Mouse (Mus musculus) stomach, postnatal 0 days (tissue): ENCODE results near the gene Slf2. TPM values are rescaled to one million over a fixed set of nuclear protein-coding genes. Genes with fewer than 3 reads are reported as not detected.
A peak's percentile ranks its signal among the peaks of the same experiment; 100 is the strongest.

ENCODE experiments used
- ATAC-seq: fragments of 200-750 bp; cut with Nextera tagmentation; 2 replicates; pipeline ENCODE4 v1.8.0; 2017; ENCODE audit not compliant: low FRiP score, low TSS enrichment
- DNase-seq: peaks from one replicate; pipeline ENCODE4 v3.0.0-alpha.2; 2016; ENCODE audit warnings: low spot score
- H3K27ac ChIP-seq: fragments of 300-500 bp; sonication (generic); replicated peaks from 2 replicates; pipeline ENCODE4 v1.5.1; 2014; ENCODE audit warnings: mild to moderate bottlenecking, control low read depth
- H3K27me3 ChIP-seq: fragments of 300-500 bp; sonication (generic); 2 replicates; pipeline ENCODE4 v1.6.1; 2014; ENCODE audit warnings: low read length; ENCODE audit not compliant: control insufficient read depth, insufficient read depth
- H3K36me3 ChIP-seq: fragments of 300-500 bp; sonication (generic); 2 replicates; pipeline ENCODE4 v1.6.1; 2014; ENCODE audit warnings: low read length, mixed read lengths; ENCODE audit not compliant: control insufficient read depth, insufficient read depth
- H3K4me1 ChIP-seq: fragments of 300-500 bp; sonication (generic); replicated peaks from 2 replicates; pipeline ENCODE4 v1.6.1; 2014; ENCODE audit warnings: antibody characterized with exemption; ENCODE audit not compliant: control insufficient read depth, insufficient read depth
- H3K4me2 ChIP-seq: fragments of 300-500 bp; sonication (generic); replicated peaks from 2 replicates; pipeline ENCODE4 v1.6.1; 2014; ENCODE audit warnings: low read depth, mild to moderate bottlenecking, control low read depth, moderate library complexity
- H3K4me3 ChIP-seq: fragments of 300-500 bp; sonication (generic); 2 replicates; pipeline ENCODE4 v1.5.1; 2014; ENCODE audit warnings: low read depth, low read length, control low read depth
- H3K9ac ChIP-seq: fragments of 300-500 bp; sonication (generic); 2 replicates; pipeline ENCODE4 v1.6.1; 2014; ENCODE audit warnings: mild to moderate bottlenecking, low read length, control low read depth, mixed read lengths
- H3K9me3 ChIP-seq: fragments of 300-500 bp; sonication (generic); 2 replicates; pipeline ENCODE4 v1.6.1; 2016; ENCODE audit warnings: low read length; ENCODE audit not compliant: control insufficient read depth
- CTCF ChIP-seq: IDR thresholded peaks from 2 replicates; pipeline ENCODE4 v1.5.1; 2016; ENCODE audit warnings: antibody characterized with exemption, low read depth, mild to moderate bottlenecking, moderate library complexity
- EP300 ChIP-seq: optimal IDR thresholded peaks from 2 replicates; pipeline ENCODE3; 2016; ENCODE audit warnings: antibody characterized with exemption
- WGBS: fragments of 180-500 bp; shearing (Covaris S2); extraction: QIAGEN DNeasy Blood & Tissue Kit; methylation state at CpG from one replicate; pipeline ENCODE4 v1.1.7; 2014; 5-methylcytosine and 5-hydroxymethylcytosine counted together
- polyA plus RNA-seq: library from polyadenylated mRNA; unstranded; fragments of >200 nt; fragmentation: Nextera tagmentation; extraction: Ambion mirVana; gene quantifications from 2 replicates; pipeline ENCODE4 v1.2.1, GENCODE M21; 2015

The Slf2 gene
- polyA plus RNA-seq, 1 experiment from 2014 or later: 9.3 TPM

GRCm38 (mm10) chr19:44933136-44933535 lies 2.2 kb downstream of the Slf2 start:
- no peak for DNase-seq
- Histone ChIP-seq H3K9ac (no peak overlapping the region), H3K36me3 (0 out of 2 replicates have a peak, but pooled peaks cover 4% of the 10 kb centered on the region), H3K4me3 (no peak overlapping the region), H3K9me3 (no peaks in the 10 kb centered on the region), H3K4me1 (peaks cover 2% of the 10 kb centered on the region; the same call in 1 of the 2 replicates), H3K27me3 (no peaks in the 10 kb centered on the region), H3K4me2 (no peak overlapping the region), H3K27ac (no peak overlapping the region)
- WGBS: 85% methylated on average over 1 of the region's 1 CpGs
- no peak for ATAC-seq
- TF ChIP-seq EP300 (no peak), CTCF (peak; percentile 34; the same call in 1 of the 2 replicates)

GRCm38 (mm10) chr19:44959633-44960032 lies 28.7 kb downstream of the Slf2 start:
- Histone ChIP-seq H3K9ac (no peak overlapping the region), H3K4me2 (no peak overlapping the region), H3K36me3 (peaks cover 37% of the 10 kb centered on the region), H3K27ac (no peak overlapping the region), H3K4me1 (no peaks in the 10 kb centered on the region), H3K27me3 (no peaks in the 10 kb centered on the region), H3K4me3 (no peak overlapping the region), H3K9me3 (no peaks in the 10 kb centered on the region)
- WGBS: 92% methylated on average over 2 of the region's 2 CpGs
- no peak for TF ChIP-seq EP300
- no peak for TF ChIP-seq CTCF
- DNase-seq: no peak
- no peak for ATAC-seq

- 90% methylated on average over 1 of the region's 1 CpGs for WGBS
- no peak for DNase-seq
Measured at GRCm38 (mm10) chr19:44965978-44966377, 35.0 kb downstream of the Slf2 start.

GRCm38 (mm10) chr19:44968329-44968728 lies 37.4 kb downstream of the Slf2 start:
- H3K4me2 ChIP-seq: no peak overlapping the region
- no peaks in the 10 kb centered on the region for H3K4me1 ChIP-seq
- no peak overlapping the region for H3K4me3 ChIP-seq
- ATAC-seq (no peak), DNase-seq (no peak)
- no peaks in the 10 kb centered on the region for H3K27me3 ChIP-seq
- H3K9ac ChIP-seq: no peak overlapping the region
- H3K36me3 ChIP-seq: peaks cover 21% of the 10 kb centered on the region
- TF ChIP-seq CTCF (no peak), EP300 (no peak)
- 81% methylated on average over 3 of the region's 3 CpGs for WGBS
- H3K9me3 ChIP-seq: no peaks in the 10 kb centered on the region
- no peak overlapping the region for H3K27ac ChIP-seq

More at GRCm38 (mm10) chr19:44965978-44966377, 35.0 kb downstream of the Slf2 start:
- Histone ChIP-seq H3K27me3 (no peaks in the 10 kb centered on the region), H3K27ac (no peak overlapping the region), H3K9me3 (no peaks in the 10 kb centered on the region), H3K36me3 (peaks cover 25% of the 10 kb centered on the region), H3K4me2 (no peak overlapping the region), H3K4me3 (no peak overlapping the region), H3K9ac (no peak overlapping the region), H3K4me1 (no peaks in the 10 kb centered on the region)
- no peak for ATAC-seq
- TF ChIP-seq CTCF: no peak

GRCm38 (mm10) chr19:44976636-44977035 lies 45.7 kb downstream of the Slf2 start:
- Histone ChIP-seq H3K4me2 (no peak overlapping the region), H3K36me3 (peaks cover 21% of the 10 kb centered on the region; the same call in 1 of the 2 replicates), H3K27ac (no peak overlapping the region), H3K9ac (no peak overlapping the region), H3K4me1 (no peaks in the 10 kb centered on the region), H3K4me3 (no peak overlapping the region), H3K9me3 (no peaks in the 10 kb centered on the region), H3K27me3 (no peaks in the 10 kb centered on the region)
- 65% methylated on average over 6 of the region's 6 CpGs for WGBS
- DNase-seq (peak; percentile 40), ATAC-seq (peak; percentile 72; the same call in 1 of the 2 replicates)
- TF ChIP-seq CTCF (no peak), EP300 (no peak)

GRCm38 (mm10) chr19:44977148-44977547 lies 46.2 kb downstream of the Slf2 start:
- Histone ChIP-seq H3K36me3 (peaks cover 24% of the 10 kb centered on the region; the same call in 1 of the 2 replicates), H3K9me3 (no peaks in the 10 kb centered on the region), H3K27me3 (no peaks in the 10 kb centered on the region), H3K9ac (no peak overlapping the region), H3K27ac (no peak overlapping the region), H3K4me1 (no peaks in the 10 kb centered on the region), H3K4me2 (no peak overlapping the region), H3K4me3 (no peak overlapping the region)
- ATAC-seq (no peak), DNase-seq (no peak)
- 72% methylated on average over 6 of the region's 6 CpGs for WGBS
- TF ChIP-seq EP300 (no peak), CTCF (no peak)
